Mouse (Mus musculus) adrenal gland, adult 18-20 months (tissue): Measurements from ENCODE around the gene Ffar2. TPM values are rescaled to one million over a fixed set of nuclear protein-coding genes. Genes with fewer than 3 reads are reported as not detected.

Source experiments
- DNase-seq, 2 experiments: peaks; one replicate each; pipeline ENCODE4 v3.0.0; 2021 to 2022; ENCODE audit warnings: low spot score in 2 of 2
- total RNA-seq, 2 experiments: library from RNA; stranded (reverse); gene quantifications; 1 replicate in 1 of 2; 2 replicates in 1 of 2; pipeline ENCODE4 v1.2.3; 2021

The Ffar2 gene
- total RNA-seq, 2 experiments from 2014 or later: 1.6 to 10.5 TPM

DNA sequence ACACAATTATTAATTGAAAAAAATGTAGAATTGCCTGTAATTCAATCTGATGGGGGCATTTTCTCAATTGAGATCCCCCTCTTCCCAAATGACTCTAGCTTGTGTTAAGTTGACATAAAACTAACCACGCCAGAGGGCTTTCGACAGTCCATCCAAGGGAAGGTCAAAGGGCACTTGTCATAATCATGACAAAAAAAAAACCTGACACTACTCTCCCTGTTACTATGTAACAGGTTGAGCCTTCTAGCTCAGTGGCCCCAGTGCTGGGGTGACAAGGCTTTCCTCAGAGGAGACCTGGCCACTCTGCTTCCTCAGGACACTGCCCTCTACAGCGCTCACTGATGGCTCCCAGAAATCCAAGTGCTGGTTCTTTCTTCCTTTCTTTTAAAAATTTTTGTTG is 731 bp upstream of the Ffar2 start:
- no peak for DNase-seq

GRCm38 (mm10) chr7:30821532-30821931 is 2.0 kb downstream of the Ffar2 start:
- no peak for DNase-seq

DNA sequence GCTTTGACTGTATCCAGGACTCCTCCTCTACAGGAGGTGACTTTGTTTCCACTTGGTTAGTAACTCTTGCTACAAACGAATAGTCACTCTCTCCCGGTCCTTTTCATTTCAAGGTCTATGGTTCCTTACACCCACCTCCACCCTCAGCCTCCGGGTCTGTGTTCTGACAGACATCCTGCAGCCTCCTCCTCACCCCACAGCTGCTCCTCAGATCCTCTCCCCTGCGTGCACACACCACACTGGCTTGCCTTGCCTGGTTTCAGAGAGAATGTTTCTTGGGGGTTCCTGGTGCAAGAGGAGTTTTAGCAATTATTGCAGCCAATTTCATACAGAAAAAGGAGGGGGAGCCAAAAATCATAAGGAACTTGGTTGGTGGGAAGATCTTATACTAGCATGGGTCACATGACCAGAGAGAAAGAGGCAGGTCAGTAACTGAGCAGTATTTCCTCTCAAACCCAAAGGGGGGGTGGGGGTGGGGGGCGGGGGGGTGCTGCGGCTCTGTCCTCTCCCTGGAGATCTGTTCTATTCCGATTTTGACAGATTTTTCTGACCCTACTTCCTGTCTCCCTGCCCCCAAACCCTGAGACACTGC is 2.6 kb downstream of the Ffar2 start:
- no peak for DNase-seq

DNA sequence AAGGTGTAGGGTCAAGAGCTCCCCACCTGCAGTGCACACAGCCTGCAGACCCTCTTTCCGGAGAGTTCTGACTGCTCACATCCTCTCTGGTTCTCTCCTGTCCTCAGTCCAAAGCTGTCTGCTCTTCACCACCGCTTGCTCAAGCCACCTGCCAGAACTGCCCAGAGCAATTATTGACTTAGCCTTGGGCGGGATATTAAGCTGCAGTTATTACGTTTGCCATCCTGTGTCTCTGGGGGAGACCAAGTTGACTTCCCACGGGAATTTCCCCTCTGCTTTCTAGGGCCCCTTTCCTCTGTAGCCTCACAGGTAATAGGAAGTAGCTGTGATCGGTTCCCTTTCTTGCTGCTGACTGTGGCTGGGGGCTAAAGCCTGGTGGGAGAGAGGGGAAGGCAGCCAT is 3.4 kb downstream of the Ffar2 start:
- no peak for DNase-seq

GRCm38 (mm10) chr7:30812291-30812807 is 11.2 kb downstream of the Ffar2 start:
- DNase-seq: no peak

DNA sequence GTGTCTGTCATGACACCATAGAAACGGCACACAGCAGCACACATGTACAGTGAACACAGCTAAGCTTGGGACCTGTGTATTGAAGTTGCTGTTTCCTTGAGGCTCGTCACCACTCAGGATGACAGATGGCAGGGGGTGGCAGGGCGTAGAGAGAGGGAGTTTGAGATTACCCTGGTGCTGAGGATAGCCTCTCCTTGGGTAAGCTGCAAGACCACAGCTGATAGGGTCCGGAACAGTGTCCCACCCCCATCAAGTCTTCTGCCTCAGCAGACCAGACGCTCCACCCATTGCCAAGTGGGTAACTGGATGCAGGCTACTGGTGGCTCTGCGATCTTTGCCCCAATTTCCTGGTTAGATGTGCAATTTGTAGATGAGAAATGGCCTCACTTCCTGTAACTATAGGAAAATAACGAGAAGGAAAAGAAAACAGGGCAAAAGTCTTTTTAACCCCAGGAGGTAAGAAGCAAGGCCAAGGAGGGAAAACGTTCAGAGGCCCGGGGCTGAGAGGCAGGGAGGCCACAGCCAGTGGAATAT is 11.8 kb downstream of the Ffar2 start:
- no peak for DNase-seq

- DNase-seq: no peak
These were observed 13.3 kb downstream of the Ffar2 start for GRCm38 (mm10) chr7:30810319-30810718.

DNA sequence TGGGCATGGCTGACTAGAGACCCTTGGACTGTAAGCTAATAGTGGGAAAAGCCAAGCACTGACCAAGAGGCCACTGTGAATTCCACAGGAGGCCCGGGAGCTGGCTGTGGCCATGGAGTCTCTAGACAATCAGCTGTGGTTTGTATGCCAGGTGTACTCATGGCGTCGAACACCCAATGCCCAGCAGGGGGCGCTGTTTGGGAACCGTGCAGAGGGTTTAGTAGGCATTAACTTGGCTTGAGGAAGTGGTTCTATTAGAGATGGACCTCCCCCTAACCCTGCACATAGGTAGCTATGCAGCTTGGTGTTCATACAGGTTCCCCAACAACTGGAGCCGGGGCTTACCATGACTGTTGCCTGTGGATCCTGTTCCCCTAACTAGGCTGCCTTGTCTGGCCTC is 17.7 kb downstream of the Ffar2 start:
- DNase-seq: peak; percentile 50 to 69

GRCm38 (mm10) chr7:30804026-30804715 is 19.4 kb downstream of the Ffar2 start:
- DNase-seq: no peak

- DNase-seq: no peak
These were observed 20.3 kb downstream of the Ffar2 start for GRCm38 (mm10) chr7:30803256-30803655.

DNA sequence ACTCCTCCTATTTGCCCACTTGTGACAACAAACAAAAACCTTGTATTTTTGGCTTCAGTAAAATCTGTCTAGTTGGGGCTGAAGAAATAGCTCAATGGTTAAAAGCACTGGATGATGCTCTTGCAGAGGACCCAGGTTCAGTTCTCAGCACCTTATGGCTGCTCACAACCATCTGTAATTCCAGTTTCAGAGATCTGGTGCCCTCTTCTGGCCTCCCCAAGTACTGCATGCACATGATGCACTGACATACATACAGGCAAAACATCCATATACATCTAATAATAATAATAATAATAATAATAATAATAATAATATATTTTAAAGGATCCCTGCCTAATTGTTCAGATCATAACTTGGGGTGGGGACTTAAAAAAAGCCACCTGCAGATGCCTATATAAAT is 22.9 kb downstream of the Ffar2 start:
- DNase-seq: no peak

GRCm38 (mm10) chr7:30796790-30797189 is 26.8 kb downstream of the Ffar2 start:
- DNase-seq: no peak

DNA sequence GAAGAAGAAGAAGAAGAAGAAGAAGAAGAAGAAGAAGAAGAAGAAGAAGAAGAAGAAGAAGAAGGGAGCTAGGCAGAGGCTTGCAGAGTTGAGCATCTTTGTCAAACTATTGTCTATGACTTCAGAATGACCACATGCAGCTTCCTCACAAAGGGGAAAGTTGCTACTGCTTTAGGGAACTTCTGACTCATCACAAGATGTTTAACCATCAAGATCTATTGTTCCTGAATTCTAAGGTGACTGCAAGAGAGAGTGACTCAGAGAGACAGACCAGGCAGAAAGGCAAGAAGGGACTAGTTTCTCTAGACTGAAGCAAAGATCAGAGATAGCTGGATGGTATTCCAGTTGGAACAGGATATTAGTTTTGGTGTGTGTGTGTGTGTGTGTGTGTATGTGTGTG is 28.7 kb downstream of the Ffar2 start:
- DNase-seq: no peak

DNA sequence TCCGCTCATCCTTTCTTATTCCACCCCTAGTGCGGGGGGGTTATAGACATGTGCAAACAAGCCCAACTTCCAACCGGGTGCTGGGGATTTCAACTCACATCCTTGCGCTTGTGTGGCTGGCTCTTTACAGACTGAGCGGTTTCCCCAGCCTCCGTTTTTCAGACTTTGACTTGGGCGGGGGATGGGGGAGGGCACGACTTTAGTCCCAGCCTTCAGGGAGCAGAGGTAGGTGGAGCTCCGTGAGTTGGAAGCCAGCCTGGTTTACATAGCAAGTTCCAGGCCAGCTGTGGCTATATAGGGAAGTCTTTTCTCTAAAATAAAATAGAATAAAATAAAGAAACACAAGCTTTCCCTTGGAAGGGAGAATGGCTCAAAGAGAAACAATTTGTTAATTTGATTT is 31.7 kb downstream of the Ffar2 start:
- DNase-seq: no peak

DNA sequence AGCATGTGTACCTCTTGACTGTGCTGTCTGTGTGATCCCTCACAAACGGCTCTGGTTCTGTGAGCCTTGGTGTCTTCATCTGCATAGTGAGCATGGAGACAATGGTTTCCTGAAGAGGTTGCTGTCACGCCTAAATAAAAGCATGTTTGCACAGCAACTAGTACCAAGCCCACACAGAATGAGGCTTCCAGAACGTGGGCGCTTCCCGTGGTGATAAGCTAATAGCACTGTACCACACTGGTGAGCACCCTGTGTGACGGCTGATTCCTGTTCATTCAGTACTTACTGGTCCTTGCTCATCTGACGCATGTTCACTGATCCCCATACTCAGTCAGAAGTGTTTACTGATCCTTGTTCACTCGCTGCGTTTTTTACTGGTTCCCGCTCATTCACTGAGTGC is 33.4 kb downstream of the Ffar2 start:
- DNase-seq: no peak

- DNase-seq: no peak
These were observed 36.1 kb downstream of the Ffar2 start, which contains the start of gene Krtdap for GRCm38 (mm10) chr7:30787377-30788022. Gene Krtdap, plus strand, starts transcription at chr7:30787896.

DNA sequence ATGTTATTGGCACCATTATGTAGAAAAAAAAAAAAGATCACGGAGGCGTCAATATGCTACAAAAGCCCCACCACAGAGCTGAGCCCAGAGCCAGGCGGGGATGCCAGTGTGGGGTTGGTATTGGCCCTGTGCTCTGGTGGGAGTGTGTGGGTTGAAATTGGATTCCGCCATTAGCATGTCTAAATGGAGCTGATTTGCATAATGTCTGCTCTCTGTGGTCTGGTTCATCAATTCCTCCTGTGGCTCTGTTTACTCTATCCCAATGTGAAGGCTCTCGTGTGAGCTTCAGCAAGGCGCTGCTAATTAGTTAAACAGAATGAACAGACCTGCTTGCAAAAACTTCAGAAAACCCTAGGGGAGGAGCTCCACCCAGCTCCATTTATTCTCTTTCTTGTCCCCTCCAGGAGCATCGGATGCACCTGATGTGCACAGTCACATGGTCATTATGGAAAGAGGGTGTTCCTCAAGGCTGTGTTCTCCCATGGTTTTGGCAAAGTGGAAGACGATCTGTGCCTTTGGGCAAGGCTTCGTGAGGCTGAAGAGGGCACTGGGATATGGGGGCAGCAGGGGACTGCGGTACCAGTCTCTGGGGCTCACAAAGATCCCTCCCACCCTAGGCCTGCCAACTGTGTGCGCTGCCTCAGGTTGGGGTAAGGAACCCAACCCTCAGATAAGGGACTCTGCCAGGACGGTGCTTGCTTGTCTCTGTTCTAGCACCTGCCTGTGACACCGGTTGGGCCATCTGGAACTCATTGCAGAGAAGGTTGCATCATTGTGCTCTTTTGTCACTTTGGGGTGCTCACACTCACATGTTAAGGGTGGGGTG is 37.6 kb downstream of the Ffar2 start:
- DNase-seq: no peak

DNA sequence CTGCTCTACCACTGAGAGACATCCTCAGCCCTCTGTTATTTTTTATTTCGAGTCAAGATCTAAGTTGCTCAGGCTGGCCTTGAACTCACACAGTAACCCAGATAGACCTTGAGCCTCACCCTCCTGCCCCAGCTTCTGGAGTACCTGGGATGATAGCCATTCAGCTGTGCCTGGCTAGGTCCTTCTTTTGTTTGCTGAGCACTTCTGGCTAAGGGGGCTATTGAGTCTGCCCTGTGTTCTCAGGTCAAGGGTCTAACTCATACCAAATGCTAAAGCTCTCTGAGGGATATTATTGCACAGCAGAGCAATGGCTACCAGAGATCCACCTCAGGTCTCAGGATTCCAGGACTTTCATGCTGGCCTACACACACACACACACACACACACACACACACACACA is 38.4 kb downstream of the Ffar2 start:
- no peak for DNase-seq

GRCm38 (mm10) chr7:30782658-30783057 is 40.9 kb downstream of the Ffar2 start:
- DNase-seq: no peak

- no peak for DNase-seq
These were observed 41.8 kb downstream of the Ffar2 start for GRCm38 (mm10) chr7:30781792-30782191.

GRCm38 (mm10) chr7:30777911-30778310 is 45.7 kb downstream of the Ffar2 start:
- no peak for DNase-seq
